In the genomic region with DNA sequence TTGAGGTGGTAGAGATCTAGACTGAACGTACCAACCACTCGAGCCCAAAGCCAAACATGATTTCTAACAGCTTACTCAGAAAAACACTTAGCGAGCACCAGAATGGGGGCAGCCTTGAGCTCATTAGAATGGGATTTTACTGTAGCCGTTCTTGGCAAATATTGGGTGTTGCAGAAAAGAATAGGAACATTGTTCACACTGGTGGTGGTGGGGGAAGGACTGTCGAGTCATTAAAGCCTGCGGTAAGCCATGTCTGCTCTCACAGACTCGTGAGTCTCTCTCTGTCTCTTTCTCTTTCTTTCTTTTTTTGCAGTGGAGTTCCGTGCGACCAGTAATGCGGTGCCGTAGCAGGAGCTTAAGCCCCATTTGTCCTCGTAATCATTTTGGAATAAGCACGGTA, we compare ENCODE assay signal across 16 mouse cellular contexts. TPM values are rescaled to one million over a fixed set of nuclear protein-coding genes. Genes with fewer than 3 reads are reported as not detected.
DNase-seq lines count a peak whose midpoint lies in the region; ATAC-seq and TF ChIP-seq lines count a peak whose summit lies in the region.
"Had no signal": no experiment of that assay in that cellular context is flagged by ENCODE, and none has a peak within 500 bp of the region (broad histone marks: within the 10 kb centered on the region; RNA-seq: fewer than 3 reads in every experiment).

No protein-coding gene starts in this region.

- H3K27me3 ChIP-seq in forebrain, embryonic 16.5 days (replicated peaks; ENCODE audit: control insufficient read depth, insufficient read depth, low read length): no peaks in the 10 kb centered on the region
- H3K27me3 ChIP-seq in limb, embryonic 11.5 days (ENCODE audit: control insufficient read depth, insufficient read depth, low read length): no peaks in the 10 kb centered on the region

- intact Hi-C loops in gastrocnemius, adult 2 months (cut with DNase I): no loop called here
- intact Hi-C loops in gastrocnemius, postnatal 14 days (cut with DNase I; ENCODE audit: low total_unique reads): no loop called here
- intact Hi-C loops in gastrocnemius, postnatal 36 days (cut with DNase I): no loop called here

- peak; percentile 45; the same call in 1 of the 2 replicates for ATAC-seq in forebrain, embryonic 16.5 days
- no peak for ATAC-seq in limb, embryonic 11.5 days (ENCODE audit: insufficient number of reproducible peaks, low FRiP score, low TSS enrichment, low read depth)
- ATAC-seq: CD4-positive, CD25-positive, alpha-beta regulatory T cell, adult 4 months; inflammation-experienced regulatory T-cells, adult 6 months had no signal

- no peak for DNase-seq in gastrocnemius, adult 2 months
- DNase-seq in gastrocnemius, postnatal 10 days: no peak
- peak; percentile 91 for DNase-seq in Muller cell, postnatal 12 days (ENCODE audit: inconsistent ontology term)
- DNase-seq in limb, embryonic 11.5 days (ENCODE audit: low spot score): no peak
- DNase-seq in kidney, postnatal 10 days: no peak
- no peak for DNase-seq in gastrocnemius, postnatal 14 days
- no peak for DNase-seq in gastrocnemius, postnatal 36 days
- DNase-seq: heart, adult 11 months; heart, postnatal 14 days; kidney, postnatal 25 days; lung, adult 2 months had no signal

- no peak for TF ChIP-seq CTCF in gastrocnemius, adult 2 months (IDR thresholded peaks at IDR 0.05)

- H3K36me3 ChIP-seq in forebrain, embryonic 16.5 days (ENCODE audit: control insufficient read depth, insufficient read depth): no peaks in the 10 kb centered on the region
- H3K36me3 ChIP-seq in limb, embryonic 11.5 days (ENCODE audit: control insufficient read depth, insufficient read depth, low read length): no peaks in the 10 kb centered on the region

- no peak overlapping the region for H3K27ac ChIP-seq in gastrocnemius, adult 2 months
- H3K27ac ChIP-seq in forebrain, embryonic 16.5 days (ENCODE audit: low read length): no peak overlapping the region
- 0 out of 2 replicates have a peak overlapping the region, but pooled peaks have one; percentile 38 for H3K27ac ChIP-seq in limb, embryonic 11.5 days (replicated peaks; ENCODE audit: low read depth, low read length)

- H3K9ac ChIP-seq in forebrain, embryonic 16.5 days (replicated peaks; ENCODE audit: low read depth, low read length): no peak overlapping the region
- no peak overlapping the region for H3K9ac ChIP-seq in limb, embryonic 11.5 days (ENCODE audit: low read length)

- no peaks in the 10 kb centered on the region for H3K9me3 ChIP-seq in forebrain, embryonic 16.5 days (ENCODE audit: control insufficient read depth, low read length)
- no peaks in the 10 kb centered on the region for H3K9me3 ChIP-seq in limb, embryonic 11.5 days (ENCODE audit: control insufficient read depth, low read length)

- H3K4me2 ChIP-seq in forebrain, embryonic 16.5 days (ENCODE audit: low read length): peak overlapping the region; percentile 25
- H3K4me2 ChIP-seq in limb, embryonic 11.5 days (ENCODE audit: low read depth, severe bottlenecking): no peak overlapping the region

- H3K4me1 ChIP-seq in forebrain, embryonic 16.5 days (replicated peaks; ENCODE audit: control insufficient read depth, insufficient read depth, low read length): peaks cover 3% of the 10 kb centered on the region; the same call in 1 of the 2 replicates
- no peaks in the 10 kb centered on the region for H3K4me1 ChIP-seq in limb, embryonic 11.5 days (ENCODE audit: control insufficient read depth, insufficient read depth, low read length)

- peak overlapping the region; percentile 28; the same call in 1 of the 2 replicates for H3K4me3 ChIP-seq in gastrocnemius, adult 2 months
- peak overlapping the region; percentile 20; the same call in 1 of the 2 replicates for H3K4me3 ChIP-seq in forebrain, embryonic 16.5 days (replicated peaks; ENCODE audit: low read length)
- no peak overlapping the region for H3K4me3 ChIP-seq in limb, embryonic 11.5 days (ENCODE audit: low read depth, low read length)

- WGBS in forebrain, embryonic 16.5 days: 26% methylated on average over 13 of the region's 13 CpGs
- WGBS in limb, embryonic 11.5 days: 70% methylated on average over 13 of the region's 13 CpGs

RNA-seq across cellular contexts. Expression of a gene that starts 25.4 kb away (rescaled TPM):
- not detected for total RNA-seq in gastrocnemius, adult 2 months (2021)
- under 1 TPM; 0.14 to 0.27 TPM for total RNA-seq in gastrocnemius, postnatal 10 days (2021)
- 0.44 and 0.72 TPM in 2 replicates for polyA plus RNA-seq in forebrain, embryonic 16.5 days (2015; fragmentation: Nextera tagmentation; extraction: Ambion mirVana)
- polyA plus RNA-seq in limb, embryonic 11.5 days (2014; fragmentation: Nextera tagmentation; extraction: Ambion mirVana): 2.6 and 2.9 TPM in 2 replicates
- total RNA-seq in gastrocnemius, postnatal 14 days (2021): under 1 TPM in 1 of 2 experiments, not detected in 1; 0.27 TPM
- not detected for total RNA-seq in gastrocnemius, postnatal 36 days (2021)
- total RNA-seq: common myeloid progenitor, adult 5-6 weeks had no signal
- polyA plus RNA-seq: CD4-positive, CD25-positive, alpha-beta regulatory T cell, adult 4 months; inflammation-experienced regulatory T-cells, adult 6 months had no signal

RNA-seq across cellular contexts. Expression of a gene that starts 29.0 kb away (rescaled TPM):
- total RNA-seq in gastrocnemius, adult 2 months (2021): 10 to 100 TPM; 88.5 to 89.5 TPM
- total RNA-seq in gastrocnemius, postnatal 10 days (2021): 100 to 1,000 TPM; 105 to 106 TPM
- 29.5 and 30.5 TPM in 2 replicates for polyA plus RNA-seq in forebrain, embryonic 16.5 days (2015; fragmentation: Nextera tagmentation; extraction: Ambion mirVana)
- polyA plus RNA-seq in limb, embryonic 11.5 days (2014; fragmentation: Nextera tagmentation; extraction: Ambion mirVana): 29.1 and 30.0 TPM in 2 replicates
- total RNA-seq in gastrocnemius, postnatal 14 days (2021): 10 to 100 TPM; 93.5 to 99.0 TPM
- 10 to 100 TPM; 88.6 to 89.2 TPM for total RNA-seq in gastrocnemius, postnatal 36 days (2021)

RNA-seq across cellular contexts. Expression of a gene that starts 44.3 kb away (rescaled TPM):
- total RNA-seq in gastrocnemius, adult 2 months (2021): not detected
- not detected for total RNA-seq in gastrocnemius, postnatal 10 days (2021)
- polyA plus RNA-seq in forebrain, embryonic 16.5 days (2015; fragmentation: Nextera tagmentation; extraction: Ambion mirVana): not detected in 2 replicates
- polyA plus RNA-seq in limb, embryonic 11.5 days (2014; fragmentation: Nextera tagmentation; extraction: Ambion mirVana): not detected in 2 replicates
- not detected for total RNA-seq in gastrocnemius, postnatal 14 days (2021)
- not detected for total RNA-seq in gastrocnemius, postnatal 36 days (2021)
- total RNA-seq: left cerebral cortex, postnatal 36 days had no signal
- polyA plus RNA-seq: lung, adult 2 months had no signal
